Mouse (Mus musculus): ENCODE data around the gene Gpsm1.

GRCm38 (mm10) chr2:26342609-26343490 is 27.5 kb downstream of the Gpsm1 start:
- TF ChIP-seq CTCF (IDR thresholded peaks at IDR 0.05; ENCODE audit: extremely low read depth, insufficient read depth, low read length) (no peak), POLR2A (IDR thresholded peaks at IDR 0.05; ENCODE audit: extremely low read depth, insufficient read depth, low read length) (no peak)

Measured in cortical plate, adult 2 months (tissue).